Mouse (Mus musculus) kidney, embryonic 15.5 days (tissue): Measurements from ENCODE around the gene Il17a. TPM values are rescaled to one million over a fixed set of nuclear protein-coding genes. Genes with fewer than 3 reads are reported as not detected.
"Not testable (repeated sequence)": the region's sequence is repeated elsewhere in the genome, so short reads cannot be mapped to it uniquely, and the experiment has no call there.

ENCODE experiments used
- ATAC-seq: fragments of 200-750 bp; cut with Nextera tagmentation; replicated peaks from 2 replicates; pipeline ENCODE4 v1.8.0; 2017; ENCODE audit warnings: moderate TSS enrichment; ENCODE audit not compliant: low FRiP score
- H3K27ac ChIP-seq: fragments of 300-500 bp; sonication (generic); 2 replicates; pipeline ENCODE4 v1.5.1; 2015; ENCODE audit warnings: mild to moderate bottlenecking, inconsistent platforms
- H3K27me3 ChIP-seq: fragments of 300-500 bp; sonication (generic); 2 replicates; pipeline ENCODE4 v1.6.1; 2015; ENCODE audit warnings: inconsistent platforms
- H3K36me3 ChIP-seq: fragments of 300-500 bp; sonication (generic); 2 replicates; pipeline ENCODE4 v1.6.1; 2015; ENCODE audit warnings: inconsistent platforms
- H3K4me1 ChIP-seq: fragments of 300-500 bp; sonication (generic); 2 replicates; pipeline ENCODE4 v1.6.1; 2015; ENCODE audit warnings: inconsistent platforms
- H3K4me2 ChIP-seq: fragments of 300-500 bp; sonication (generic); 2 replicates; pipeline ENCODE4 v1.6.1; 2015; ENCODE audit warnings: moderate library complexity, mild to moderate bottlenecking, inconsistent platforms
- H3K4me3 ChIP-seq: fragments of 300-500 bp; sonication (generic); replicated peaks from 2 replicates; pipeline ENCODE4 v1.5.1; 2015; ENCODE audit warnings: mild to moderate bottlenecking, inconsistent platforms
- H3K9ac ChIP-seq: fragments of 300-500 bp; sonication (generic); 2 replicates; pipeline ENCODE4 v1.6.1; 2015; ENCODE audit warnings: mild to moderate bottlenecking, inconsistent platforms
- H3K9me3 ChIP-seq: fragments of 300-500 bp; sonication (generic); replicated peaks from 2 replicates; pipeline ENCODE4 v1.6.1; 2016; ENCODE audit warnings: inconsistent platforms
- WGBS: fragments of 180-500 bp; shearing (Covaris S2); methylation state at CpG from one replicate; pipeline ENCODE4 v1.1.7; 2015; ENCODE audit warnings: mixed read lengths; 5-methylcytosine and 5-hydroxymethylcytosine counted together
- microRNA counts: library from miRNA; unstranded; fragments of <30 nt; microRNA quantifications from one replicate; lab custom pipeline; 2016
- microRNA-seq: library from miRNA; unstranded; fragments of <30 nt; microRNA quantifications from one replicate; pipeline ENCODE4, GENCODE M21; 2016
- polyA plus RNA-seq: library from polyadenylated mRNA; unstranded; fragments of >200 nt; fragmentation: Nextera tagmentation; extraction: Ambion mirVana; gene quantifications from 2 replicates; pipeline ENCODE4 v1.2.1, GENCODE M21; 2015

Il17a gene
- polyA plus RNA-seq, 1 experiment from 2014 or later = not detected

- Histone ChIP-seq H3K4me1 (no peaks in the 10 kb centered on the region), H3K4me2 (no peak overlapping the region), H3K9me3 (no peaks in the 10 kb centered on the region), H3K4me3 (no peak overlapping the region), H3K27me3 (no peaks in the 10 kb centered on the region), H3K36me3 (no peaks in the 10 kb centered on the region), H3K27ac (no peak overlapping the region), H3K9ac (no peak overlapping the region)
- WGBS = 80% methylated on average over 10 of the region's 10 CpGs
- ATAC-seq = no peak
Observed at GRCm38 (mm10) chr1:20754439-20754838, 23.7 kb downstream of the Il17a start.

GRCm38 (mm10) chr1:20757586-20757985 lies 26.9 kb downstream of the Il17a start:
- Histone ChIP-seq H3K36me3 (no peaks in the 10 kb centered on the region), H3K9me3 (no peaks in the 10 kb centered on the region), H3K4me2 (no peak overlapping the region), H3K4me3 (no peak overlapping the region), H3K27me3 (no peaks in the 10 kb centered on the region), H3K9ac (no peak overlapping the region), H3K27ac (no peak overlapping the region), H3K4me1 (no peaks in the 10 kb centered on the region)
- no peak for ATAC-seq
- 74% methylated on average over 3 of the region's 3 CpGs for WGBS

- no peak overlapping the region for H3K4me2 ChIP-seq
- H3K27ac ChIP-seq = no peak overlapping the region
- no peaks in the 10 kb centered on the region for H3K27me3 ChIP-seq
- ATAC-seq = no peak
- no peak overlapping the region for H3K4me3 ChIP-seq
- no peak overlapping the region for H3K9ac ChIP-seq
- 83% methylated on average over 10 of the region's 10 CpGs for WGBS
- H3K4me1 ChIP-seq = no peaks in the 10 kb centered on the region
- no peaks in the 10 kb centered on the region for H3K9me3 ChIP-seq
- H3K36me3 ChIP-seq = no peaks in the 10 kb centered on the region
Observed at GRCm38 (mm10) chr1:20759799-20760198, 29.1 kb downstream of the Il17a start.

- Histone ChIP-seq H3K36me3 (no peaks in the 10 kb centered on the region), H3K27me3 (no peaks in the 10 kb centered on the region), H3K4me3 (no peak overlapping the region), H3K9ac (no peak overlapping the region), H3K4me1 (no peaks in the 10 kb centered on the region), H3K27ac (no peak overlapping the region), H3K4me2 (no peak overlapping the region), H3K9me3 (no peaks in the 10 kb centered on the region)
- 87% methylated on average over 5 of the region's 5 CpGs for WGBS
- ATAC-seq = no peak
Observed at GRCm38 (mm10) chr1:20760331-20760730, 29.6 kb downstream of the Il17a start.

GRCm38 (mm10) chr1:20761411-20761810 lies 30.7 kb downstream of the Il17a start:
- 69% methylated on average over 4 of the region's 4 CpGs for WGBS

GRCm38 (mm10) chr1:20766526-20766925 lies 35.8 kb downstream of the Il17a start:
- 52% methylated on average over 6 of the region's 6 CpGs for WGBS
- no peak overlapping the region for H3K9ac ChIP-seq
- ATAC-seq = peak; percentile 54; the same call in 1 of the 2 replicates
- H3K27me3 ChIP-seq = no peaks in the 10 kb centered on the region
- no peaks in the 10 kb centered on the region for H3K4me1 ChIP-seq
- H3K4me3 ChIP-seq = no peak overlapping the region
- no peaks in the 10 kb centered on the region for H3K9me3 ChIP-seq
- H3K4me2 ChIP-seq = no peak overlapping the region
- H3K36me3 ChIP-seq = no peaks in the 10 kb centered on the region
- no peak overlapping the region for H3K27ac ChIP-seq

More at GRCm38 (mm10) chr1:20761411-20761810, 30.7 kb downstream of the Il17a start:
- no peak for ATAC-seq
- Histone ChIP-seq H3K9ac (no peak overlapping the region), H3K27ac (no peak overlapping the region), H3K4me1 (no peaks in the 10 kb centered on the region), H3K4me2 (no peak overlapping the region), H3K27me3 (no peaks in the 10 kb centered on the region), H3K9me3 (no peaks in the 10 kb centered on the region), H3K36me3 (no peaks in the 10 kb centered on the region), H3K4me3 (no peak overlapping the region)

- H3K4me3 ChIP-seq, H3K36me3 ChIP-seq, H3K4me1 ChIP-seq, H3K4me2 ChIP-seq, H3K9ac ChIP-seq, H3K9me3 ChIP-seq, H3K27ac ChIP-seq, H3K27me3 ChIP-seq, ATAC-seq: not testable (repeated sequence)
- 80% methylated on average over 4 of the region's 4 CpGs for WGBS
Observed at GRCm38 (mm10) chr1:20774026-20774730, 43.5 kb downstream of the Il17a start.

GRCm38 (mm10) chr1:20778366-20778765 lies 47.7 kb downstream of the Il17a start:
- Histone ChIP-seq H3K4me2 (no peak overlapping the region), H3K4me1 (no peaks in the 10 kb centered on the region), H3K9me3 (no peaks in the 10 kb centered on the region), H3K9ac (no peak overlapping the region), H3K4me3 (no peak overlapping the region), H3K36me3 (no peaks in the 10 kb centered on the region), H3K27me3 (no peaks in the 10 kb centered on the region), H3K27ac (no peak overlapping the region)
- WGBS = 91% methylated on average over 2 of the region's 2 CpGs
- ATAC-seq = no peak

MicroRNAs encoded within 50 kb of the gene (microRNA counts, 519-probe panel; counts per million panel counts)
- 2,943 counts per million, percentile 76 among the panel's probes with 10 or more counts for microRNA mmu-miR-133b (lab: Ali Mortazavi, UCI)

Small RNAs within 50 kb of the gene (microRNA-seq; reads per million reads assigned to microRNA genes)
- gene Mir133b = 13.5 reads per million, percentile 32 among the genes with 10 or more reads in this experiment

Other genes with a start within 250 kb of the Il17a start
- gene Pkhd1, start 112.8 kb upstream of the Il17a start, polyA plus RNA-seq = 5.5 and 6.4 TPM in 2 replicates
- 0.30 TPM in 1 of 2 replicates, not detected in the other for gene Il17f, start 59.7 kb downstream of the Il17a start, polyA plus RNA-seq
- gene Mcm3, start 89.4 kb downstream of the Il17a start, polyA plus RNA-seq = 175 and 184 TPM in 2 replicates
- 3.9 and 4.3 TPM in 2 replicates for gene Paqr8, start 159.7 kb downstream of the Il17a start, polyA plus RNA-seq
- gene Efhc1, start 220.7 kb downstream of the Il17a start, polyA plus RNA-seq = 2.4 and 3.2 TPM in 2 replicates